Mouse (Mus musculus) limb, embryonic 11.5 days (tissue): ENCODE measurements around the gene Unc5c. TPM values are rescaled to one million over a fixed set of nuclear protein-coding genes. Genes with fewer than 3 reads are reported as not detected.

ENCODE experiments used
- ATAC-seq: fragments of 200-750 bp; cut with Nextera tagmentation; 2 replicates; pipeline ENCODE4 v1.8.0; 2017; ENCODE audit warnings: low read depth; ENCODE audit not compliant: insufficient number of reproducible peaks, low FRiP score, low TSS enrichment
- DNase-seq: peaks from one replicate; pipeline ENCODE4 v3.0.0-alpha.2; 2015; ENCODE audit warnings: low spot score
- H3K27ac ChIP-seq: fragments of 300-500 bp; sonication (generic); replicated peaks from 2 replicates; pipeline ENCODE4 v1.5.1; 2014; ENCODE audit warnings: low read depth, mild to moderate bottlenecking, low read length
- H3K27me3 ChIP-seq: fragments of 300-500 bp; sonication (generic); 2 replicates; pipeline ENCODE4 v1.6.1; 2014; ENCODE audit warnings: mild to moderate bottlenecking, low read length, mixed read lengths; ENCODE audit not compliant: control insufficient read depth, insufficient read depth
- H3K36me3 ChIP-seq: fragments of 300-500 bp; sonication (generic); 2 replicates; pipeline ENCODE4 v1.6.1; 2014; ENCODE audit warnings: mild to moderate bottlenecking, low read length, moderate library complexity, mixed read lengths; ENCODE audit not compliant: control insufficient read depth, insufficient read depth
- H3K4me1 ChIP-seq: fragments of 300-500 bp; sonication (generic); 2 replicates; pipeline ENCODE4 v1.6.1; 2014; ENCODE audit warnings: low read length, mixed read lengths; ENCODE audit not compliant: control insufficient read depth, insufficient read depth
- H3K4me2 ChIP-seq: fragments of 300-500 bp; sonication (generic); 2 replicates; pipeline ENCODE4 v1.6.1; 2014; ENCODE audit warnings: low read depth, mild to moderate bottlenecking, moderate library complexity; ENCODE audit not compliant: severe bottlenecking
- H3K4me3 ChIP-seq: fragments of 300-500 bp; sonication (generic); 2 replicates; pipeline ENCODE4 v1.5.1; 2014; ENCODE audit warnings: low read depth, low read length
- H3K9ac ChIP-seq: fragments of 300-500 bp; sonication (generic); 2 replicates; pipeline ENCODE4 v1.6.1; 2014; ENCODE audit warnings: mild to moderate bottlenecking, low read length
- H3K9me3 ChIP-seq: fragments of 300-500 bp; sonication (generic); 2 replicates; pipeline ENCODE4 v1.6.1; 2016; ENCODE audit warnings: low read length; ENCODE audit not compliant: control insufficient read depth
- WGBS: fragments of 180-500 bp; shearing (Covaris S2); extraction: QIAGEN DNeasy Blood & Tissue Kit; methylation state at CpG from one replicate; pipeline ENCODE4 v1.1.7; 2014; 5-methylcytosine and 5-hydroxymethylcytosine counted together
- polyA plus RNA-seq: library from polyadenylated mRNA; unstranded; fragments of >200 nt; fragmentation: Nextera tagmentation; extraction: Ambion mirVana; gene quantifications from 2 replicates; pipeline ENCODE4 v1.2.1, GENCODE M21; 2014

The Unc5c gene
- polyA plus RNA-seq, 1 experiment from 2014 or later = 17.2 TPM

DNA sequence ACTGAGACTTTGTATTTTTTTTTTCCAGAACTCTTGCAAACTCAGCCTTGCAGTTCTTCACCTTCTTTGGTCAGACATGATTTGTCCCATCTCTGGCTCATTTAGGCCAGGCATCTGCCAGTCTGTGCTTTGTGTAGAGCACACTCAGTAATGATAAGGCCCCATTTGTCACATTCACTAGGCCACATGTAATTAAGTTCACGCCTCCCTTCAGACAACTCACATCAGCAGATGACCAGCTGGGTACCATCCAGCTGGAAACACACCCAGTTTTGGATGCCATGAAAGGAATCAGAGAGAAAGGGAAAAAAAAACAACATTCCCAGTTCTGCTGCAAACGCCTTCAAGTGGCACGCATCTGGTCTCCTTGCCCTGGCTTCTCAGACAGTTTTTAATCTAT lies 329.4 kb downstream of the Unc5c start:
- 75% methylated on average over 3 of the region's 3 CpGs for WGBS
- no peaks in the 10 kb centered on the region for H3K4me1 ChIP-seq
- no peak overlapping the region for H3K4me3 ChIP-seq
- H3K27ac ChIP-seq = no peak overlapping the region
- H3K9me3 ChIP-seq = no peaks in the 10 kb centered on the region
- DNase-seq (no peak), ATAC-seq (no peak)
- no peaks in the 10 kb centered on the region for H3K27me3 ChIP-seq
- no peaks in the 10 kb centered on the region for H3K36me3 ChIP-seq
- H3K4me2 ChIP-seq = no peak overlapping the region
- H3K9ac ChIP-seq = no peak overlapping the region

DNA sequence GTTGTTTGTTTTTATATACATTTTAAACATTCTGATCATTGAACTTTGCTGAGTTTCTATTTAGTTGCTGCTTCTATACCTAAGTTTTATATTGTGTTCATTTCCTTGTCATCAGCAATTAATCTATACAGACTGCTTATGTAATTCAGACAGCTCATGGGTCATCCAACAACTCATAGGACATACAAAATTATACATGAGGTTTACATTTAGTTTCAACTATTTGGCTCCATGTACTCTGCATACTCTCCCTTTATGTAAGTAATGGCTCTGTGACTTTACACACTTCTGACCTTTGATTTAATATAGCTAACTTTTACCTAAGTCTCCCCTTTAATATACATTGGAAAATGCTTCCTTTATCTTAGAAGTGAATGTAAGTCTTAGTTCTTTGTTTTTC lies 332.4 kb downstream of the Unc5c start:
- Histone ChIP-seq H3K27me3 (no peaks in the 10 kb centered on the region), H3K4me1 (no peaks in the 10 kb centered on the region), H3K9ac (no peak overlapping the region), H3K36me3 (no peaks in the 10 kb centered on the region), H3K4me3 (no peak overlapping the region), H3K27ac (no peak overlapping the region), H3K4me2 (no peak overlapping the region), H3K9me3 (no peaks in the 10 kb centered on the region)
- DNase-seq = no peak
- ATAC-seq = no peak

DNA sequence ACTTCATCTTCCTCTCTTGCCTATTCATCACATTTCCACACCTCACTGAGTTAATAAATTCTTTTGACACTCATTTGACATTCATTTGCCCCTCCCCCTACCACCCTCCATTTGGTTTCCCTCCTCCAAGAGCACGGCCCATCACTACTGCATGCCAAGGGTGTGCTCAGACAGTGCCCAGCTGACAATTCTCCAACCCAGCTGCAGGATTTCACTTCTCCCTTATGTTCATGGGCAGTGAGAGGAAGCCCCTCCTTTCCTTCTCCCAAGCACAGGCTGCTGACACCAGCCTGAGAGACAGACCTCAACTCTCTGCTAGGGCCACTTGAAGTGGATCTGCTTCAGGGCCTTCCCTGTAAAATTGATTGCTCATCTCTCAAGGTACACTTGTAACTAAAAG lies 332.8 kb downstream of the Unc5c start:
- H3K9ac ChIP-seq = no peak overlapping the region
- H3K27me3 ChIP-seq = no peaks in the 10 kb centered on the region
- H3K4me1 ChIP-seq = no peaks in the 10 kb centered on the region
- 33% methylated on average over 1 of the region's 1 CpGs for WGBS
- ATAC-seq (no peak), DNase-seq (no peak)
- H3K9me3 ChIP-seq = no peaks in the 10 kb centered on the region
- no peak overlapping the region for H3K27ac ChIP-seq
- no peak overlapping the region for H3K4me2 ChIP-seq
- no peaks in the 10 kb centered on the region for H3K36me3 ChIP-seq
- no peak overlapping the region for H3K4me3 ChIP-seq

DNA sequence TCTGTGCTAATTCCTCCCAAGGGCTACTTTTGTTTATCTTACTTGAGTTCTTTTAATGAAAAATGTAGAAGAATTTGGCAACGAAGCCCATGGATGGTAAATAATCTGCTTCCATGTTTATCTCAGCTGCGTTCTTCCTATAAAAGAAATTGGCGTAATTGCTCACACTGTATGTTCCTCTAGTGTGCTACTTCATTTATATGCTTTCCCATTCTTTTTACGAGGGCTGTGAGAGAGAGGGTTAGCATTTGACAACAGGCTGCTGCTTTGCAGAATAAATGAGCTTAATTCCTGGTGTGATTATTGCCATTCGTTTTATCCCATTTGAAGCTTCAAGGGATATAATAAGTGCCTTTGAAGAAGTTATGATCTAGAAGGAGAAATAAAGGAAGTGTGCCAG lies 339.1 kb downstream of the Unc5c start:
- no peak for ATAC-seq
- H3K9ac ChIP-seq = no peak overlapping the region
- H3K27me3 ChIP-seq = no peaks in the 10 kb centered on the region
- no peaks in the 10 kb centered on the region for H3K9me3 ChIP-seq
- H3K27ac ChIP-seq = no peak overlapping the region
- DNase-seq = no peak
- H3K4me3 ChIP-seq = no peak overlapping the region
- H3K36me3 ChIP-seq = no peaks in the 10 kb centered on the region
- no peak overlapping the region for H3K4me2 ChIP-seq
- WGBS = 81% methylated on average over 5 of the region's 5 CpGs
- H3K4me1 ChIP-seq = no peaks in the 10 kb centered on the region

DNA sequence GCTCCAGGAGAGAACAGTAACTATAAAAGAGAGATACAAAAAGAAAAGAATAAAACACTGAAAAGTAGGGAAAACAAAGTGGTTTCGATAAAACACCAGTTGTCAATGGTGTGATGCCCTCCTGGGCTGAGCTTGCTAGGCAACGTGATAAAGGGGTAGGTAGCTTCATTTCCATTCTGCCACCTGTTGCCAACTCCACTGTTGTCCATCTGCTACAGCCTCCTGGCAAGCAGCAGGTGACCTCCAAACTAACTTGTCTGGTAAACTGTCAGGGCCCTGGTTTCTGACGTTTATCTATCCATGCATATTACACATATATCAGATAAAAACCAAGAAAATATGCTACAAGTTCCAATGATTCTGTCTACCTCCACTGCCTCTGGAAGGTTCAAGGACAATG lies 344.6 kb downstream of the Unc5c start:
- peaks cover 3% of the 10 kb centered on the region; the same call in 1 of the 2 replicates for H3K4me1 ChIP-seq
- no peaks in the 10 kb centered on the region for H3K36me3 ChIP-seq
- ATAC-seq = no peak
- H3K27ac ChIP-seq = no peak overlapping the region
- H3K4me2 ChIP-seq = no peak overlapping the region
- WGBS = 80% methylated on average over 3 of the region's 3 CpGs
- H3K4me3 ChIP-seq = no peak overlapping the region
- H3K27me3 ChIP-seq = no peaks in the 10 kb centered on the region
- H3K9me3 ChIP-seq = no peaks in the 10 kb centered on the region
- no peak for DNase-seq
- no peak overlapping the region for H3K9ac ChIP-seq

DNA sequence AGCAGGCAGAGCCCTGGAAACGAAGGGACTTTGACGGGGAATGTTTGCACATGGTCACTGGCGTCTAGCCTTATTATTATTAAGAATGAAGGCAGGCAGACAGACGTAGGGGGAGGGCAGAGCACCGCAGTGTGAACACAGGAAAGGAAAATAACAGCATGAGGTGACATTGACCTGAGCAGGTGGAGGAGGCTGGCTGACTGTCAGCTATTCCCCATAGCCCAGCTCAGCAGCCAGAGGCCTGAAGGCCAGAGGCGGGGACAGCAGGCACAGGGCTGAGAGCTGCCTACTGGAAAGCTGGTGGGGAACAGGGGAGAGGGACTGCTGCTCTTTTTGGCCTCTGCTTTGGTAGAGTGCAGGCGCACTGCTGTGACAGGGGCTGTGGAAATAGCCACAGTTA lies 345.9 kb downstream of the Unc5c start:
- Histone ChIP-seq H3K4me3 (no peak overlapping the region), H3K27ac (no peak overlapping the region), H3K4me1 (peaks cover 3% of the 10 kb centered on the region; the same call in 1 of the 2 replicates), H3K36me3 (no peaks in the 10 kb centered on the region), H3K9me3 (no peaks in the 10 kb centered on the region), H3K27me3 (no peaks in the 10 kb centered on the region), H3K9ac (no peak overlapping the region), H3K4me2 (no peak overlapping the region)
- ATAC-seq (no peak), DNase-seq (no peak)
- 56% methylated on average over 7 of the region's 7 CpGs for WGBS

DNA sequence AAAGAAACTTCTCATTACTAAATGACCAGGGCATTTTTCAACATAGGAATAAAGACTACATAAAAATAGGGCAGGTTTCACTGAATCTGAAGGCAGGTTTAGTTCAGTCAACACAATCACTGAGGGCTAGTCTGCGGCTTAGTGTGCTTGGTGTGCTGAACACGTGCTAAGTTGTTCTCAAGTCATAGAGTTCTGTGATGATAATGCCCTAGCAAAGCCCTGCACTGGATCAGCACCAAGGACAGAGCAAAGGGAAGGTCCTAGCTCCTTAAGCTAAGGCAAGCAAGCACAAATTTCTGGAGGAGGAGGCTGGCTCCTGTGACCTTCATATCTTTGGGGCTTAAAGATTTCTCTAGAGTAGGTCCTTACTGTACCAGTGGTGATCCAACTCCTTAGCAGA lies 346.3 kb downstream of the Unc5c start:
- no peak for ATAC-seq
- 27% methylated on average over 2 of the region's 2 CpGs for WGBS

DNA sequence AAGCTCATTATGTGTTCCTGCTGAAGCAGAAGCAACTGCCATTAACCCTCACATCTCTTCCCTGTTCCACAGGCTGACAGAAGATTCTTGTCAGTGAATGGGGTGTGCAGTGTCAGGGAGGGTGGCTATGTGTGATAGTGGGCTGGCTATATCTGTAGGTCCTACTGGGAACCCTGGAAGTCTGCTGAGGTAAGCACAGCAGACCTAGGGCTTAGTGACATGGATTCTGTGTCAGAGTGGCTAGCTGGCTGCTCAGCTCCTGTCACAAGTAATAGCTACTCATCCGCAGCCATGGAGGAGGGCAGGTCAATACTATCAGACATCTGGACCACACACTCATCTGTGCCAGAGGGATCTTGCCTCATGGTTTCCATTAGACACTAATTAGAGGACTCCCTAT lies 349.8 kb downstream of the Unc5c start:
- H3K27ac ChIP-seq = no peak overlapping the region
- no peak overlapping the region for H3K4me2 ChIP-seq
- no peak overlapping the region for H3K9ac ChIP-seq
- no peaks in the 10 kb centered on the region for H3K27me3 ChIP-seq
- 48% methylated on average over 1 of the region's 1 CpGs for WGBS
- no peak for ATAC-seq
- no peaks in the 10 kb centered on the region for H3K36me3 ChIP-seq
- H3K9me3 ChIP-seq = no peaks in the 10 kb centered on the region
- peaks cover 3% of the 10 kb centered on the region; the same call in 1 of the 2 replicates for H3K4me1 ChIP-seq
- no peak for DNase-seq
- H3K4me3 ChIP-seq = no peak overlapping the region

More for the DNA sequence above, 346.3 kb downstream of the Unc5c start:
- no peaks in the 10 kb centered on the region for H3K36me3 ChIP-seq
- H3K4me3 ChIP-seq = no peak overlapping the region
- DNase-seq = peak; percentile 82
- H3K9me3 ChIP-seq = no peaks in the 10 kb centered on the region
- H3K4me2 ChIP-seq = no peak overlapping the region
- H3K27me3 ChIP-seq = no peaks in the 10 kb centered on the region
- H3K27ac ChIP-seq = no peak overlapping the region
- H3K4me1 ChIP-seq = peaks cover 3% of the 10 kb centered on the region; the same call in 1 of the 2 replicates
- no peak overlapping the region for H3K9ac ChIP-seq

DNA sequence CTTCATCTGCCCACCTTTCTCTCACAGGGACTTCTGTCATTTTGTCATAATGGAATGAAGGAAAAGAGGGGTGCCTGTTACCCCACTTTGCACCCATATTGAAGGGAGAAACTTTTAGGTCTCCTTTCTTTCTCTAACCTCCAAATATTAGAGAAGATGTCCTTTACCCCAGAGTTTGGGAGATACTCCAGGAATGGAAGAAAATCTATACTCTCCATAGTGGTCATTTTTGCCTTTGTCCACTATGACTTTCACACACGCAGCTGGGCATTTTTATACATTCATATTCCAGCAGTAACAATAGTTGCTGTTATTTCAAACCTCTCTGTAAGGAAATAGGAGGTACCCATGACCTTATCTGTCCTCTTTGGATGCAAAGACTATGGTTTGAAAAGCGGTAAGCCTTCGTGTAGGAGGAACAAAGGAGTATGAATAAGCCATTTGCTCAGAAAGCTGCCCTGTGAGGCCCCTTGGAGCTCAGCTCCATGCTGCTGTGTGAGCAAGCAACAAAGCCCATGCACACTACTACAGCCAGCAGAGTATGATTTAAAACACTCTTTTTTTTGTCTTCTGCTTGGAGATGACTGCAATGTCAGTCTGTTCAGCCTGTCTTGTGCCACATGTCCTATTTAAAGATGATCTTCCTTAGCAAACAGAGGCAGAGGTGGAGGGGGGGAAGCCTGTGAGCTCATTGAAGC lies 353.7 kb downstream of the Unc5c start:
- WGBS = 69% methylated on average over 3 of the region's 3 CpGs
- H3K9ac ChIP-seq = no peak overlapping the region
- H3K4me2 ChIP-seq = no peak overlapping the region
- no peak for ATAC-seq
- H3K4me1 ChIP-seq = no peaks in the 10 kb centered on the region
- no peak overlapping the region for H3K4me3 ChIP-seq
- H3K36me3 ChIP-seq = no peaks in the 10 kb centered on the region
- DNase-seq = no peak
- no peaks in the 10 kb centered on the region for H3K27me3 ChIP-seq
- no peak overlapping the region for H3K27ac ChIP-seq
- no peaks in the 10 kb centered on the region for H3K9me3 ChIP-seq
